Mouse (Mus musculus): ENCODE results near the gene Zfp639. TPM values are rescaled to one million over a fixed set of nuclear protein-coding genes. Genes with fewer than 3 reads are reported as not detected.

Gene Zfp639
- polyA plus RNA-seq, 1 experiment = 23.6 TPM

DNA sequence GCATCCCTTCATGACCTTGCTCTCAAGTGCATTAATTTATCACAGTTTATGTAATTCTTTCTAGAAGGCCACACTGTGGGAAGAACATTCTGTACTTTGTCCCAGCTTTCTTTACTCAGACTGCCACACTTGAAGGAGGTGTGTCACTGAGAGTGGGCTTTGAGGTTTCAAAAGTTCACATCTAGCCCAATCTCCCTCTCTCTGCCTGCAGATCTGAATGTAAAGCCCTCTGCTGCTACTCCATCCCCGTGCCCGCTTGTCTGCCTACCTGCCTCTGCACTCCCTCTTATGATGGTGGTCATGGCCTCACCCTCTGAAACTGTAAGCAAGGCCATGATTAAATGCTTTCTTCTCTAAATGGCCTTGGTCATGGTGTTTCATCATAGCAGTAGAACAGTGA lies 9.7 kb upstream of the Zfp639 start:
- H3K4me3 ChIP-seq (ENCODE audit: extremely low read depth, insufficient read depth, insufficient read length) = no peak overlapping the region
- H3K27me3 ChIP-seq (ENCODE audit: control insufficient read depth, insufficient read depth, low read length) = no peaks in the 10 kb centered on the region
- TF ChIP-seq CTCF (IDR thresholded peaks at IDR 0.05; ENCODE audit: extremely low read depth, insufficient read depth, insufficient read length, insufficient replicate concordance) = no peak
- no peak for TF ChIP-seq POLR2A (IDR thresholded peaks at IDR 0.05; ENCODE audit: low read depth, low read length)
- no peak overlapping the region for H3K27ac ChIP-seq (ENCODE audit: insufficient read depth, low read length)
- H3K4me1 ChIP-seq (ENCODE audit: control insufficient read depth, insufficient read depth, insufficient read length) = peaks cover 8% of the 10 kb centered on the region; the same call in 1 of the 2 replicates
- no peak for DNase-seq (ENCODE audit: low read depth in 1 of 2, low spot score in 2 of 2)
- no peaks in the 10 kb centered on the region for H3K36me3 ChIP-seq (ENCODE audit: control insufficient read depth, insufficient read depth, low read length)
- 95% methylated on average over 2 of the region's 2 CpGs for WGBS

DNA sequence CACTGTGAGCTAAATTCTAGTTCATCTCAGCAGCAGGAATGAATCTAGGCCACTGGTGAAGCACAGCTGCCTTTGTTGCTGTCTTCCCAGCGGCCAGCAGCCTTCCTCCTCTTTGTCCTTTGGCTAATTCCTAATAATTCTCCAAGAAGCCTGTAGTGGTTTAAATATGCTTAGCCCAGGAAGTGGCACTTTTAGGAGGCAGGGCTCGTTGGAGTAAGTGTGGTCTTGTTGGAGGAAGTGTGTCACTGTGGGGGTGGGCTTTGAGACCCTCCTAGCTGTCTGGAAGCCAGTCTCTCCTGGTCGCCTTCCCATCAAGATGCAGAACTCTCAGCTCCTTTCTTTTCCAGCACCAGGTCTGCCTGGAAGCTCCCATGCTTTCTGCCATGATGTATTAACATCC lies 4.2 kb upstream of the Zfp639 start:
- DNase-seq (ENCODE audit: low read depth in 1 of 2, low spot score in 2 of 2) = no peak
- Histone ChIP-seq H3K27me3 (ENCODE audit: control insufficient read depth, insufficient read depth, low read length) (no peaks in the 10 kb centered on the region), H3K27ac (ENCODE audit: insufficient read depth, low read length) (no peak overlapping the region), H3K4me3 (ENCODE audit: extremely low read depth, insufficient read depth, insufficient read length) (no peak overlapping the region), H3K36me3 (ENCODE audit: control insufficient read depth, insufficient read depth, low read length) (no peaks in the 10 kb centered on the region), H3K4me1 (ENCODE audit: control insufficient read depth, insufficient read depth, insufficient read length) (no peaks in the 10 kb centered on the region)
- 74% methylated on average over 3 of the region's 3 CpGs for WGBS
- TF ChIP-seq CTCF (IDR thresholded peaks at IDR 0.05; ENCODE audit: extremely low read depth, insufficient read depth, insufficient read length, insufficient replicate concordance) (no peak), POLR2A (IDR thresholded peaks at IDR 0.05; ENCODE audit: low read depth, low read length) (no peak)

GRCm38 (mm10) chr3:32506366-32507225 lies 3.5 kb upstream of the Zfp639 start:
- TF ChIP-seq CTCF (IDR thresholded peaks at IDR 0.05; ENCODE audit: extremely low read depth, insufficient read depth, insufficient read length, insufficient replicate concordance) = no peak
- no peak for TF ChIP-seq POLR2A (IDR thresholded peaks at IDR 0.05; ENCODE audit: low read depth, low read length)
- H3K27ac ChIP-seq (ENCODE audit: insufficient read depth, low read length) = no peak overlapping the region
- no peaks in the 10 kb centered on the region for H3K27me3 ChIP-seq (ENCODE audit: control insufficient read depth, insufficient read depth, low read length)
- no peaks in the 10 kb centered on the region for H3K36me3 ChIP-seq (ENCODE audit: control insufficient read depth, insufficient read depth, low read length)
- H3K4me1 ChIP-seq (ENCODE audit: control insufficient read depth, insufficient read depth, insufficient read length) = no peaks in the 10 kb centered on the region
- DNase-seq (ENCODE audit: low read depth in 1 of 2, low spot score in 2 of 2) = no peak
- H3K4me3 ChIP-seq (ENCODE audit: extremely low read depth, insufficient read depth, insufficient read length) = no peak overlapping the region
- WGBS = 80% methylated on average over 11 of the region's 11 CpGs

DNA sequence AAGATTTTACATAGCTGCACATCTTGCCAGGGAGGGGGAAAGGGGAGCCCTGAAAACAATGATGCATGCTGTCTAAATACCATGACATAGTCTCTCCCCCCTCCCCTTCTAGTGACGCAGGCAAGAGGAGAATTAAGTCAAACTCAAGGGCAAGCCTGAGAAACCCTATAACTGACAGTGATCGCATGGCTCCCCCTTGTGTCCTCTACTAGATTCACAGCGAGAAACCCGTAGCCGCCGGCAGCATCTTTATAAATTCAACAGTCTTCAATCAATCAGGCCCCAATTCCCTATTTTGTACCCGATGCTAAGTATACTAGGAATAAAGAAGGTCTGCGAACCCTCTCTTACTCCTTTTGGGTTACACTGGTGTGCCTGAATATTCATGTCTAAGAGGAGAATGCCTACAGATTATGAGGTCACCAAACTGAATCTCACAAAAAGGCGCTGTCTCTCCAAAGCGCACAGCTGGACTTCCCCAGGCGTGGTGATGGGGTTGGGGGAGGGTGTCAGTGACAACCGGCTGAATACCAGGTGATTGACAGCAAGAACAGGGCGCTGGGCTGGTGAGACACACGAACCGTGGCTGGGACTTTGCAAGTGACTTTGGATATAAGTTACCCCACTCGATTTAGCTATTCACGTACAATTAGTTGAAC lies 1.3 kb upstream of the Zfp639 start:
- H3K4me1 ChIP-seq (ENCODE audit: control insufficient read depth, insufficient read depth, insufficient read length) = no peaks in the 10 kb centered on the region
- peak; percentile 69 to 79 for DNase-seq (ENCODE audit: low read depth in 1 of 2, low spot score in 2 of 2)
- no peak overlapping the region; the same call in 1 of the 2 replicates for H3K4me3 ChIP-seq (ENCODE audit: extremely low read depth, insufficient read depth, insufficient read length)
- H3K27me3 ChIP-seq (ENCODE audit: control insufficient read depth, insufficient read depth, low read length) = no peaks in the 10 kb centered on the region
- H3K27ac ChIP-seq (ENCODE audit: insufficient read depth, low read length) = peak overlapping the region; percentile 35; the same call in 1 of the 2 replicates
- TF ChIP-seq POLR2A (IDR thresholded peaks at IDR 0.05; ENCODE audit: low read depth, low read length) = no peak
- peak; percentile 73; the same call in 1 of the 2 replicates for TF ChIP-seq CTCF (IDR thresholded peaks at IDR 0.05; ENCODE audit: extremely low read depth, insufficient read depth, insufficient read length, insufficient replicate concordance)
- 1% methylated on average over 17 of the region's 17 CpGs for WGBS
- no peaks in the 10 kb centered on the region for H3K36me3 ChIP-seq (ENCODE audit: control insufficient read depth, insufficient read depth, low read length)

GRCm38 (mm10) chr3:32510375-32511190 lies 524 bp downstream of the Zfp639 start:
- DNase-seq (ENCODE audit: low read depth in 1 of 2, low spot score in 2 of 2) = peak; percentile 89 to 94
- H3K4me3 ChIP-seq (ENCODE audit: extremely low read depth, insufficient read depth, insufficient read length) = peak overlapping the region; percentile 68
- TF ChIP-seq CTCF (IDR thresholded peaks at IDR 0.05; ENCODE audit: extremely low read depth, insufficient read depth, insufficient read length, insufficient replicate concordance) (peak; percentile 62; the same call in 1 of the 2 replicates), POLR2A (IDR thresholded peaks at IDR 0.05; ENCODE audit: low read depth, low read length) (peak; percentile 26)
- no peaks in the 10 kb centered on the region for H3K27me3 ChIP-seq (ENCODE audit: control insufficient read depth, insufficient read depth, low read length)
- H3K27ac ChIP-seq (ENCODE audit: insufficient read depth, low read length) = peak overlapping the region; percentile 74
- H3K36me3 ChIP-seq (ENCODE audit: control insufficient read depth, insufficient read depth, low read length) = peaks cover 3% of the 10 kb centered on the region; the same call in 1 of the 2 replicates
- under 1% methylated on average over 64 of the region's 69 CpGs for WGBS
- no peaks in the 10 kb centered on the region for H3K4me1 ChIP-seq (ENCODE audit: control insufficient read depth, insufficient read depth, insufficient read length)

DNA sequence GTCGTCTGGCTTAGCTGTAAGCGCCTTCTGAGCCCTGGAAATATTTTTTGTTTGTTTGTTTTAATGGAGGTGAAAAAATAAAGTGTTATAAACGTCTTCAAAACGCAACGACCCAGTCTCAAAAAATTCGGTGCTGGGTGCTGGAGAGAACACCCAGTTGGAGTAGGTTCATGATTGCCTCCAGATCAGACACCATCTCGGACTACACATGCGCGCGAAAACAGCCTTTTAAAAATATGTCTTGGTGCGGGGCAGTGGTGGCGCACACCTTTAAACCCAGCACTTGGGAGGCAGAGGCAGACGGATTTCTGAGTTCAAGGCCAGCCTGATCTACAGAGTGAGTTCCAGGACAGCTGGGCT lies 1.1 kb downstream of the Zfp639 start:
- peaks cover 6% of the 10 kb centered on the region for H3K36me3 ChIP-seq (ENCODE audit: control insufficient read depth, insufficient read depth, low read length)
- 2% methylated on average over 13 of the region's 13 CpGs for WGBS
- peak overlapping the region; percentile 74 for H3K27ac ChIP-seq (ENCODE audit: insufficient read depth, low read length)
- TF ChIP-seq CTCF (IDR thresholded peaks at IDR 0.05; ENCODE audit: extremely low read depth, insufficient read depth, insufficient read length, insufficient replicate concordance) = no peak
- no peak for TF ChIP-seq POLR2A (IDR thresholded peaks at IDR 0.05; ENCODE audit: low read depth, low read length)
- no peaks in the 10 kb centered on the region for H3K4me1 ChIP-seq (ENCODE audit: control insufficient read depth, insufficient read depth, insufficient read length)
- peak in 1 of 2 experiments; percentile 22 for DNase-seq (ENCODE audit: low read depth in 1 of 2, low spot score in 2 of 2)
- H3K4me3 ChIP-seq (ENCODE audit: extremely low read depth, insufficient read depth, insufficient read length) = peak overlapping the region; percentile 68
- no peaks in the 10 kb centered on the region for H3K27me3 ChIP-seq (ENCODE audit: control insufficient read depth, insufficient read depth, low read length)

Measured in spleen, adult 2 months (tissue).